Mouse (Mus musculus): Measurements from ENCODE around the gene Gabrb1. TPM values are rescaled to one million over a fixed set of nuclear protein-coding genes. Genes with fewer than 3 reads are reported as not detected.

Gabrb1 gene
- total and polyA plus RNA-seq, 3 experiments: 0.11 TPM; not detected in 2

GRCm38 (mm10) chr5:71930036-71930435, 272.1 kb downstream of the Gabrb1 start:
- DNase-seq (ENCODE audit: low spot score) (no peak), ATAC-seq (ENCODE audit: extremely low read depth, insufficient number of reproducible peaks, low FRiP score, poor library complexity, severe bottlenecking) (no peak)
- Histone ChIP-seq H3K4me3 (ENCODE audit: low read depth, low read length) (no peak overlapping the region), H3K4me1 (ENCODE audit: insufficient read depth, low read depth, low read length) (no peaks in the 10 kb centered on the region), H3K36me3 (replicated peaks) (no peaks in the 10 kb centered on the region), H3K9me3 (replicated peaks) (no peaks in the 10 kb centered on the region), H3K27me3 (ENCODE audit: insufficient read depth, low read length) (no peaks in the 10 kb centered on the region)
- TF ChIP-seq POLR2AphosphoS5 (IDR thresholded peaks at IDR 0.05; ENCODE audit: insufficient replicate concordance, low read depth, low read length) (no peak), GATA1 (IDR thresholded peaks at IDR 0.05; ENCODE audit: borderline replicate concordance, low read length) (no peak), GATA2 (IDR thresholded peaks at IDR 0.05; ENCODE audit: borderline replicate concordance, low read depth, low read length) (no peak), CTCF (IDR thresholded peaks at IDR 0.05; ENCODE audit: low read depth, low read length) (no peak), TAL1 (conservative IDR thresholded peaks at IDR 0.05; ENCODE audit: low read depth, low read length) (no peak)

GRCm38 (mm10) chr5:71951398-71951797, 293.5 kb downstream of the Gabrb1 start:
- H3K27me3 ChIP-seq (ENCODE audit: insufficient read depth, low read length): no peaks in the 10 kb centered on the region
- ATAC-seq (ENCODE audit: extremely low read depth, insufficient number of reproducible peaks, low FRiP score, poor library complexity, severe bottlenecking) (no peak), DNase-seq (ENCODE audit: low spot score) (no peak)
- no peaks in the 10 kb centered on the region for H3K9me3 ChIP-seq (replicated peaks)
- no peak overlapping the region for H3K4me3 ChIP-seq (ENCODE audit: low read depth, low read length)
- TF ChIP-seq CTCF (IDR thresholded peaks at IDR 0.05; ENCODE audit: low read depth, low read length) (no peak), GATA2 (IDR thresholded peaks at IDR 0.05; ENCODE audit: borderline replicate concordance, low read depth, low read length) (no peak)
- H3K4me1 ChIP-seq (ENCODE audit: insufficient read depth, low read depth, low read length): no peaks in the 10 kb centered on the region
- no peaks in the 10 kb centered on the region for H3K36me3 ChIP-seq (replicated peaks)

- H3K9me3 ChIP-seq (replicated peaks): no peaks in the 10 kb centered on the region
- no peaks in the 10 kb centered on the region for H3K36me3 ChIP-seq (replicated peaks)
- no peak overlapping the region for H3K4me3 ChIP-seq (ENCODE audit: low read depth, low read length)
- H3K4me1 ChIP-seq (ENCODE audit: insufficient read depth, low read depth, low read length): no peaks in the 10 kb centered on the region
- ATAC-seq (ENCODE audit: extremely low read depth, insufficient number of reproducible peaks, low FRiP score, poor library complexity, severe bottlenecking) (no peak), DNase-seq (ENCODE audit: low spot score) (no peak)
- TF ChIP-seq POLR2AphosphoS5 (IDR thresholded peaks at IDR 0.05; ENCODE audit: insufficient replicate concordance, low read depth, low read length) (no peak), CTCF (IDR thresholded peaks at IDR 0.05; ENCODE audit: low read depth, low read length) (no peak), GATA1 (IDR thresholded peaks at IDR 0.05; ENCODE audit: borderline replicate concordance, low read length) (no peak), GATA2 (IDR thresholded peaks at IDR 0.05; ENCODE audit: borderline replicate concordance, low read depth, low read length) (no peak), TAL1 (conservative IDR thresholded peaks at IDR 0.05; ENCODE audit: low read depth, low read length) (no peak)
- no peaks in the 10 kb centered on the region for H3K27me3 ChIP-seq (ENCODE audit: insufficient read depth, low read length)
These were observed 297.3 kb downstream of the Gabrb1 start for GRCm38 (mm10) chr5:71955070-71955685.

GRCm38 (mm10) chr5:71964876-71965432, 307.0 kb downstream of the Gabrb1 start:
- Histone ChIP-seq H3K4me3 (ENCODE audit: low read depth, low read length) (no peak overlapping the region), H3K36me3 (replicated peaks) (no peaks in the 10 kb centered on the region), H3K9me3 (replicated peaks) (no peaks in the 10 kb centered on the region), H3K27me3 (ENCODE audit: insufficient read depth, low read length) (no peaks in the 10 kb centered on the region), H3K4me1 (ENCODE audit: insufficient read depth, low read depth, low read length) (no peaks in the 10 kb centered on the region)
- ATAC-seq (ENCODE audit: extremely low read depth, insufficient number of reproducible peaks, low FRiP score, poor library complexity, severe bottlenecking) (no peak), DNase-seq (ENCODE audit: low spot score) (no peak)
- no peak for TF ChIP-seq TAL1 (conservative IDR thresholded peaks at IDR 0.05; ENCODE audit: low read depth, low read length)
- no peak for TF ChIP-seq GATA2 (IDR thresholded peaks at IDR 0.05; ENCODE audit: borderline replicate concordance, low read depth, low read length)
- no peak for TF ChIP-seq CTCF (IDR thresholded peaks at IDR 0.05; ENCODE audit: low read depth, low read length)
- TF ChIP-seq GATA1 (IDR thresholded peaks at IDR 0.05; ENCODE audit: borderline replicate concordance, low read length): no peak
- no peak for TF ChIP-seq POLR2AphosphoS5 (IDR thresholded peaks at IDR 0.05; ENCODE audit: insufficient replicate concordance, low read depth, low read length)

- no peaks in the 10 kb centered on the region for H3K4me1 ChIP-seq (ENCODE audit: insufficient read depth, low read depth, low read length)
- H3K36me3 ChIP-seq (replicated peaks): no peaks in the 10 kb centered on the region
- no peak for ATAC-seq (ENCODE audit: extremely low read depth, insufficient number of reproducible peaks, low FRiP score, poor library complexity, severe bottlenecking)
- TF ChIP-seq POLR2AphosphoS5 (IDR thresholded peaks at IDR 0.05; ENCODE audit: insufficient replicate concordance, low read depth, low read length) (no peak), GATA2 (IDR thresholded peaks at IDR 0.05; ENCODE audit: borderline replicate concordance, low read depth, low read length) (no peak), TAL1 (conservative IDR thresholded peaks at IDR 0.05; ENCODE audit: low read depth, low read length) (no peak)
- H3K9me3 ChIP-seq (replicated peaks): no peaks in the 10 kb centered on the region
- no peaks in the 10 kb centered on the region for H3K27me3 ChIP-seq (ENCODE audit: insufficient read depth, low read length)
- no peak overlapping the region for H3K4me3 ChIP-seq (ENCODE audit: low read depth, low read length)
- no peak for DNase-seq (ENCODE audit: low spot score)
These were observed 307.6 kb downstream of the Gabrb1 start for GRCm38 (mm10) chr5:71965529-71965928.

- ATAC-seq (ENCODE audit: extremely low read depth, insufficient number of reproducible peaks, low FRiP score, poor library complexity, severe bottlenecking) (no peak), DNase-seq (ENCODE audit: low spot score) (no peak)
- no peak for TF ChIP-seq CTCF (IDR thresholded peaks at IDR 0.05; ENCODE audit: low read depth, low read length)
- no peak for TF ChIP-seq GATA2 (IDR thresholded peaks at IDR 0.05; ENCODE audit: borderline replicate concordance, low read depth, low read length)
- TF ChIP-seq GATA1 (IDR thresholded peaks at IDR 0.05; ENCODE audit: borderline replicate concordance, low read length): no peak
- no peak for TF ChIP-seq TAL1 (conservative IDR thresholded peaks at IDR 0.05; ENCODE audit: low read depth, low read length)
- no peak for TF ChIP-seq POLR2AphosphoS5 (IDR thresholded peaks at IDR 0.05; ENCODE audit: insufficient replicate concordance, low read depth, low read length)
- Histone ChIP-seq H3K9me3 (replicated peaks) (no peaks in the 10 kb centered on the region), H3K4me3 (ENCODE audit: low read depth, low read length) (no peak overlapping the region), H3K4me1 (ENCODE audit: insufficient read depth, low read depth, low read length) (no peaks in the 10 kb centered on the region), H3K36me3 (replicated peaks) (no peaks in the 10 kb centered on the region), H3K27me3 (ENCODE audit: insufficient read depth, low read length) (no peaks in the 10 kb centered on the region)
These were observed 312.4 kb downstream of the Gabrb1 start for GRCm38 (mm10) chr5:71970140-71970800.

Measured in G1E (cell line).